Mouse (Mus musculus): ENCODE measurements around the gene Ascc1. TPM values are rescaled to one million over a fixed set of nuclear protein-coding genes. Genes with fewer than 3 reads are reported as not detected.

Ascc1 gene
- polyA plus RNA-seq, 1 experiment, result 14.2 TPM

GRCm38 (mm10) chr10:60009115-60009514 lies 6.5 kb downstream of the Ascc1 start:
- WGBS, result 50% methylated on average over 3 of the region's 3 CpGs
- peaks cover 14% of the 10 kb centered on the region for H3K36me3 ChIP-seq (ENCODE audit: control insufficient read depth, insufficient read depth, low read length)
- H3K27me3 ChIP-seq (ENCODE audit: control insufficient read depth, insufficient read depth, low read length), result no peaks in the 10 kb centered on the region
- TF ChIP-seq POLR2A (IDR thresholded peaks at IDR 0.05; ENCODE audit: low read depth, low read length), result no peak
- TF ChIP-seq CTCF (IDR thresholded peaks at IDR 0.05; ENCODE audit: extremely low read depth, insufficient read length, insufficient replicate concordance, low read depth, low read length), result no peak
- H3K27ac ChIP-seq (ENCODE audit: insufficient read depth, low read depth, low read length), result no peak overlapping the region
- no peak overlapping the region for H3K4me3 ChIP-seq (ENCODE audit: low read depth, low read length)
- H3K4me1 ChIP-seq (ENCODE audit: control insufficient read depth, insufficient read depth, insufficient read length, low read length), result no peaks in the 10 kb centered on the region

GRCm38 (mm10) chr10:60016223-60016622 lies 13.6 kb downstream of the Ascc1 start:
- no peak overlapping the region for H3K27ac ChIP-seq (ENCODE audit: insufficient read depth, low read depth, low read length)
- no peaks in the 10 kb centered on the region for H3K27me3 ChIP-seq (ENCODE audit: control insufficient read depth, insufficient read depth, low read length)
- H3K36me3 ChIP-seq (ENCODE audit: control insufficient read depth, insufficient read depth, low read length), result peaks cover 25% of the 10 kb centered on the region; the same call in 1 of the 2 replicates
- TF ChIP-seq POLR2A (IDR thresholded peaks at IDR 0.05; ENCODE audit: low read depth, low read length) (no peak), CTCF (IDR thresholded peaks at IDR 0.05; ENCODE audit: extremely low read depth, insufficient read length, insufficient replicate concordance, low read depth, low read length) (no peak)
- no peaks in the 10 kb centered on the region for H3K4me1 ChIP-seq (ENCODE audit: control insufficient read depth, insufficient read depth, insufficient read length, low read length)
- H3K4me3 ChIP-seq (ENCODE audit: low read depth, low read length), result no peak overlapping the region
- WGBS, result 90% methylated on average over 6 of the region's 6 CpGs

- H3K27ac ChIP-seq (ENCODE audit: insufficient read depth, low read depth, low read length), result no peak overlapping the region
- 83% methylated on average over 2 of the region's 2 CpGs for WGBS
- peaks cover 15% of the 10 kb centered on the region; the same call in 1 of the 2 replicates for H3K36me3 ChIP-seq (ENCODE audit: control insufficient read depth, insufficient read depth, low read length)
- no peak for TF ChIP-seq POLR2A (IDR thresholded peaks at IDR 0.05; ENCODE audit: low read depth, low read length)
- TF ChIP-seq CTCF (IDR thresholded peaks at IDR 0.05; ENCODE audit: extremely low read depth, insufficient read length, insufficient replicate concordance, low read depth, low read length), result no peak
- H3K27me3 ChIP-seq (ENCODE audit: control insufficient read depth, insufficient read depth, low read length), result no peaks in the 10 kb centered on the region
- no peak overlapping the region for H3K4me3 ChIP-seq (ENCODE audit: low read depth, low read length)
- H3K4me1 ChIP-seq (ENCODE audit: control insufficient read depth, insufficient read depth, insufficient read length, low read length), result no peaks in the 10 kb centered on the region
These were observed 16.7 kb downstream of the Ascc1 start for GRCm38 (mm10) chr10:60019299-60019698.

GRCm38 (mm10) chr10:60023751-60024150 lies 21.1 kb downstream of the Ascc1 start:
- TF ChIP-seq CTCF (IDR thresholded peaks at IDR 0.05; ENCODE audit: extremely low read depth, insufficient read length, insufficient replicate concordance, low read depth, low read length) (no peak), POLR2A (IDR thresholded peaks at IDR 0.05; ENCODE audit: low read depth, low read length) (no peak)
- no peak overlapping the region for H3K27ac ChIP-seq (ENCODE audit: insufficient read depth, low read depth, low read length)
- WGBS, result 100% methylated on average over 1 of the region's 1 CpGs

GRCm38 (mm10) chr10:60026759-60027395 lies 24.3 kb downstream of the Ascc1 start:
- Histone ChIP-seq H3K4me1 (ENCODE audit: control insufficient read depth, insufficient read depth, insufficient read length, low read length) (peaks cover 20% of the 10 kb centered on the region), H3K4me3 (ENCODE audit: low read depth, low read length) (no peak overlapping the region), H3K27ac (ENCODE audit: insufficient read depth, low read depth, low read length) (0 out of 2 replicates have a peak overlapping the region, but pooled peaks have one; percentile 3), H3K36me3 (ENCODE audit: control insufficient read depth, insufficient read depth, low read length) (peaks cover 3% of the 10 kb centered on the region; the same call in 1 of the 2 replicates), H3K27me3 (ENCODE audit: control insufficient read depth, insufficient read depth, low read length) (no peaks in the 10 kb centered on the region)
- TF ChIP-seq CTCF (IDR thresholded peaks at IDR 0.05; ENCODE audit: extremely low read depth, insufficient read length, insufficient replicate concordance, low read depth, low read length) (no peak), POLR2A (IDR thresholded peaks at IDR 0.05; ENCODE audit: low read depth, low read length) (no peak)
- WGBS, result 64% methylated on average over 13 of the region's 13 CpGs

More at GRCm38 (mm10) chr10:60023751-60024150, 21.1 kb downstream of the Ascc1 start:
- H3K4me1 ChIP-seq (ENCODE audit: control insufficient read depth, insufficient read depth, insufficient read length, low read length), result peaks cover 15% of the 10 kb centered on the region
- H3K4me3 ChIP-seq (ENCODE audit: low read depth, low read length), result no peak overlapping the region
- peaks cover 3% of the 10 kb centered on the region; the same call in 1 of the 2 replicates for H3K36me3 ChIP-seq (ENCODE audit: control insufficient read depth, insufficient read depth, low read length)
- H3K27me3 ChIP-seq (ENCODE audit: control insufficient read depth, insufficient read depth, low read length), result no peaks in the 10 kb centered on the region

GRCm38 (mm10) chr10:60027619-60028084 lies 25.0 kb downstream of the Ascc1 start:
- Histone ChIP-seq H3K36me3 (ENCODE audit: control insufficient read depth, insufficient read depth, low read length) (peaks cover 3% of the 10 kb centered on the region; the same call in 1 of the 2 replicates), H3K27ac (ENCODE audit: insufficient read depth, low read depth, low read length) (peak overlapping the region; percentile 47), H3K27me3 (ENCODE audit: control insufficient read depth, insufficient read depth, low read length) (no peaks in the 10 kb centered on the region), H3K4me1 (ENCODE audit: control insufficient read depth, insufficient read depth, insufficient read length, low read length) (peaks cover 20% of the 10 kb centered on the region), H3K4me3 (ENCODE audit: low read depth, low read length) (no peak overlapping the region)
- 21% methylated on average over 2 of the region's 2 CpGs for WGBS
- TF ChIP-seq CTCF (IDR thresholded peaks at IDR 0.05; ENCODE audit: extremely low read depth, insufficient read length, insufficient replicate concordance, low read depth, low read length) (no peak), POLR2A (IDR thresholded peaks at IDR 0.05; ENCODE audit: low read depth, low read length) (no peak)

GRCm38 (mm10) chr10:60028181-60028580 lies 25.6 kb downstream of the Ascc1 start:
- WGBS, result 34% methylated on average over 7 of the region's 7 CpGs
- H3K36me3 ChIP-seq (ENCODE audit: control insufficient read depth, insufficient read depth, low read length), result peaks cover 3% of the 10 kb centered on the region; the same call in 1 of the 2 replicates
- no peak overlapping the region for H3K4me3 ChIP-seq (ENCODE audit: low read depth, low read length)
- H3K4me1 ChIP-seq (ENCODE audit: control insufficient read depth, insufficient read depth, insufficient read length, low read length), result peaks cover 20% of the 10 kb centered on the region
- TF ChIP-seq CTCF (IDR thresholded peaks at IDR 0.05; ENCODE audit: extremely low read depth, insufficient read length, insufficient replicate concordance, low read depth, low read length) (no peak), POLR2A (IDR thresholded peaks at IDR 0.05; ENCODE audit: low read depth, low read length) (no peak)
- no peaks in the 10 kb centered on the region for H3K27me3 ChIP-seq (ENCODE audit: control insufficient read depth, insufficient read depth, low read length)
- peak overlapping the region; percentile 47 for H3K27ac ChIP-seq (ENCODE audit: insufficient read depth, low read depth, low read length)
